In the genomic region with DNA sequence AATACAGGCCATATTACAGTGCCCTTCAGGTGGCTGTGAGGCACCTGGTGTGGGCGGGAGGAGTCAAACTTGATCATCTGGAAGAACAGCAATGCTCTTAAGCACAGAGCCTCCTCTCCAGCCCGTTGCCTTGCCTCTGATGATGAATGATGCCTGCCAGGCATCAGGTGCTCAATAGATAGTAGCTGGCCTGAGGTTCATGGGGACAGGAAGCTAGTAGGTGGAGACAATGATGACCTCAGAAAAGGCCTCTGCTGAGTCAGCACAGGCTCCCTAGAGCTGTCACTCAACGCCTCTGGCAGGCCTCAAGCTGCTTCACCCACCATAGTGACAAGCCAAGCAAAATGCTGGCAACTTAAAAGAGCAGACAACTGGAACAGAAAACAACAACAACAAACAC, we compare ENCODE assay signal across 19 mouse cellular contexts. TPM values are rescaled to one million over a fixed set of nuclear protein-coding genes. Genes with fewer than 3 reads are reported as not detected.
DNase-seq lines count a peak whose midpoint lies in the region; ATAC-seq and TF ChIP-seq lines count a peak whose summit lies in the region.
"Had no signal": no experiment of that assay in that cellular context is flagged by ENCODE, and none has a peak within 500 bp of the region (broad histone marks: within the 10 kb centered on the region; RNA-seq: fewer than 3 reads in every experiment).

No protein-coding gene starts in this region.

- no peaks in the 10 kb centered on the region for H3K27me3 ChIP-seq in embryonic facial prominence, embryonic 14.5 days (replicated peaks; ENCODE audit: control insufficient read depth, insufficient read depth, low read length)
- no peaks in the 10 kb centered on the region for H3K27me3 ChIP-seq in embryonic facial prominence, embryonic 10.5 days (replicated peaks; ENCODE audit: low read depth, poor library complexity, severe bottlenecking)
- H3K27me3 ChIP-seq in CH12.LX (replicated peaks): no peaks in the 10 kb centered on the region
- no peaks in the 10 kb centered on the region for H3K27me3 ChIP-seq in small intestine, adult 2 months (ENCODE audit: control insufficient read depth, insufficient read depth, low read length)
- H3K27me3 ChIP-seq: embryonic facial prominence, embryonic 13.5 days; forebrain, embryonic 13.5 days; hindbrain, embryonic 15.5 days; kidney, embryonic 15.5 days; liver, embryonic 15.5 days; midbrain, embryonic 15.5 days had no signal

- no peaks in the 10 kb centered on the region for H3K79me2 ChIP-seq in CH12.LX (replicated peaks; ENCODE audit: control insufficient read depth, extremely low read depth, insufficient read depth, poor library complexity, severe bottlenecking)

- H3K4me1 ChIP-seq in embryonic facial prominence, embryonic 14.5 days (ENCODE audit: control insufficient read depth, insufficient read depth, low read length): no peaks in the 10 kb centered on the region
- peaks cover 4% of the 10 kb centered on the region for H3K4me1 ChIP-seq in embryonic facial prominence, embryonic 10.5 days
- H3K4me1 ChIP-seq in CH12.LX (ENCODE audit: control insufficient read depth in 1 of 2, insufficient read depth in 2 of 2): peaks cover 3 to 11% of the 10 kb centered on the region in 2 experiments
- H3K4me1 ChIP-seq in small intestine, adult 2 months (ENCODE audit: control insufficient read depth, insufficient read depth, insufficient read length, low read length): peaks cover 5% of the 10 kb centered on the region; the same call in 1 of the 2 replicates
- H3K4me1 ChIP-seq: embryonic facial prominence, embryonic 13.5 days; forebrain, embryonic 13.5 days; hindbrain, embryonic 15.5 days; kidney, embryonic 15.5 days; liver, embryonic 15.5 days; midbrain, embryonic 15.5 days had no signal

- H3K9me3 ChIP-seq in embryonic facial prominence, embryonic 14.5 days (ENCODE audit: control insufficient read depth, low read length): no peaks in the 10 kb centered on the region
- no peaks in the 10 kb centered on the region for H3K9me3 ChIP-seq in embryonic facial prominence, embryonic 10.5 days
- no peaks in the 10 kb centered on the region for H3K9me3 ChIP-seq in CH12.LX (replicated peaks; ENCODE audit: low read length)
- H3K9me3 ChIP-seq: embryonic facial prominence, embryonic 13.5 days; forebrain, embryonic 13.5 days; hindbrain, embryonic 15.5 days; kidney, embryonic 15.5 days; liver, embryonic 15.5 days; midbrain, embryonic 15.5 days had no signal

- DNase-seq in embryonic facial prominence, embryonic 14.5 days (ENCODE audit: low spot score): peak; percentile 47
- DNase-seq in embryonic facial prominence, embryonic 10.5 days (ENCODE audit: low spot score): no peak
- DNase-seq in CH12.LX (ENCODE audit: extremely low read depth): peak; percentile 57
- DNase-seq in brain, adult 2 months (ENCODE audit: low read depth, low spot score): peak; percentile 3
- DNase-seq in cerebellum, adult 9-10 months: no peak
- no peak for DNase-seq in kidney, adult 8-10 months
- DNase-seq: cerebellum, postnatal 14 days; heart, adult 2 months; lung, postnatal 14 days; spleen, adult 18-20 months; thymus, postnatal 4 days had no signal

- ATAC-seq in embryonic facial prominence, embryonic 14.5 days (ENCODE audit: low read depth): peak; percentile 44
- ATAC-seq: forebrain, embryonic 13.5 days; midbrain, embryonic 15.5 days had no signal

- dilution Hi-C loops in CH12.LX (cut with MboI; ENCODE audit: extremely low pct_ligation_motif_present, extremely low pct_unique_long_range_greater_than_20kb, low sequenced_read_pairs): no loop called here

- no peak for TF ChIP-seq RAD21 in CH12.LX (IDR thresholded peaks at IDR 0.05; ENCODE audit: low read depth, low read length)

- no peak overlapping the region for H3K4me2 ChIP-seq in embryonic facial prominence, embryonic 14.5 days (ENCODE audit: low read depth, low read length)
- H3K4me2 ChIP-seq in CH12.LX (ENCODE audit: insufficient read depth, low read depth, poor library complexity, severe bottlenecking): no peak overlapping the region
- H3K4me2 ChIP-seq: embryonic facial prominence, embryonic 13.5 days; forebrain, embryonic 13.5 days; hindbrain, embryonic 15.5 days; kidney, embryonic 15.5 days; liver, embryonic 15.5 days; midbrain, embryonic 15.5 days had no signal

- TF ChIP-seq CTCF in CH12.LX (conservative IDR thresholded peaks at IDR 0.05 in 1 of 2, IDR thresholded peaks at IDR 0.05 in 1 of 2; ENCODE audit: low read depth in 2 of 2, low read length in 2 of 2): no peak
- TF ChIP-seq CTCF in small intestine, adult 2 months (IDR thresholded peaks at IDR 0.05; ENCODE audit: extremely low read depth, insufficient read length, insufficient replicate concordance, low read depth, low read length): no peak

- H3K27ac ChIP-seq in embryonic facial prominence, embryonic 14.5 days (replicated peaks; ENCODE audit: low read depth, low read length): no peak overlapping the region
- H3K27ac ChIP-seq in embryonic facial prominence, embryonic 10.5 days (replicated peaks): no peak overlapping the region
- H3K27ac ChIP-seq in CH12.LX (ENCODE audit: insufficient read depth, low read depth): no peak overlapping the region
- H3K27ac ChIP-seq in small intestine, adult 2 months (ENCODE audit: insufficient read depth, low read depth, low read length): peak overlapping the region; percentile 15; the same call in 1 of the 2 replicates
- H3K27ac ChIP-seq: embryonic facial prominence, embryonic 13.5 days; forebrain, embryonic 13.5 days; heart, adult 2 months; hindbrain, embryonic 15.5 days; kidney, embryonic 15.5 days; layer of hippocampus, adult 2 months; liver, embryonic 15.5 days; midbrain, embryonic 15.5 days had no signal

- TF ChIP-seq EP300 in CH12.LX (IDR thresholded peaks at IDR 0.05; ENCODE audit: low read length): no peak

- no peak for TF ChIP-seq POLR2A in CH12.LX (IDR thresholded peaks at IDR 0.05; ENCODE audit: low read depth, low read length)
- TF ChIP-seq POLR2A in small intestine, adult 2 months (IDR thresholded peaks at IDR 0.05; ENCODE audit: low read depth, low read length): no peak

- no peak overlapping the region for H3K9ac ChIP-seq in embryonic facial prominence, embryonic 14.5 days (ENCODE audit: low read depth, low read length)
- peak overlapping the region; percentile 38; the same call in 1 of the 2 replicates for H3K9ac ChIP-seq in CH12.LX (ENCODE audit: insufficient read depth, low read depth)
- H3K9ac ChIP-seq: embryonic facial prominence, embryonic 13.5 days; forebrain, embryonic 13.5 days; hindbrain, embryonic 15.5 days; kidney, embryonic 15.5 days; liver, embryonic 15.5 days; midbrain, embryonic 15.5 days had no signal

- no peak overlapping the region for H3K4me3 ChIP-seq in embryonic facial prominence, embryonic 14.5 days (ENCODE audit: low read depth, low read length)
- H3K4me3 ChIP-seq in embryonic facial prominence, embryonic 10.5 days: no peak overlapping the region
- H3K4me3 ChIP-seq in CH12.LX (replicated peaks in 1 of 3; ENCODE audit: low read depth in 2 of 3, low read length in 2 of 3, poor library complexity in 1 of 3): no peak overlapping the region
- H3K4me3 ChIP-seq in small intestine, adult 2 months (ENCODE audit: low read depth, low read length): no peak overlapping the region
- H3K4me3 ChIP-seq: embryonic facial prominence, embryonic 13.5 days; forebrain, embryonic 13.5 days; heart, adult 2 months; hindbrain, embryonic 15.5 days; kidney, embryonic 15.5 days; layer of hippocampus, adult 2 months; liver, embryonic 15.5 days; midbrain, embryonic 15.5 days had no signal

- WGBS in embryonic facial prominence, embryonic 14.5 days: 56% methylated on average over 3 of the region's 3 CpGs
- 63% methylated on average over 3 of the region's 3 CpGs for WGBS in embryonic facial prominence, embryonic 10.5 days
- WGBS in small intestine, adult 2 months: 41% methylated on average over 3 of the region's 3 CpGs

- no peaks in the 10 kb centered on the region for H3K36me3 ChIP-seq in embryonic facial prominence, embryonic 14.5 days (ENCODE audit: control insufficient read depth, insufficient read depth, low read length)
- H3K36me3 ChIP-seq in embryonic facial prominence, embryonic 10.5 days (replicated peaks): no peaks in the 10 kb centered on the region
- H3K36me3 ChIP-seq in CH12.LX (replicated peaks in 1 of 2; ENCODE audit: control insufficient read depth in 1 of 2, insufficient read depth in 1 of 2, low read length in 1 of 2): no peaks in the 10 kb centered on the region
- H3K36me3 ChIP-seq in small intestine, adult 2 months (ENCODE audit: control insufficient read depth, insufficient read depth, low read length): no peaks in the 10 kb centered on the region
- H3K36me3 ChIP-seq: embryonic facial prominence, embryonic 13.5 days; hindbrain, embryonic 15.5 days; kidney, embryonic 15.5 days; liver, embryonic 15.5 days; midbrain, embryonic 15.5 days had no signal

- in situ Hi-C loops in CH12.LX (cut with MboI; ENCODE audit: low pct_ligation_motif_present, low pct_unique_long_range_greater_than_20kb, low sequenced_read_pairs): no loop called here

TF ChIP-seq in CH12.LX, 34 proteins besides CTCF, POLR2A, EP300 and RAD21:
- TF ChIP-seq JUND (conservative IDR thresholded peaks at IDR 0.05; ENCODE audit: low read depth, low read length) (no peak), MAFK (IDR thresholded peaks at IDR 0.05; ENCODE audit: insufficient replicate concordance, low read length) (peak; percentile 99)

RNA-seq across cellular contexts. Expression of gene Zfp710, which starts 36.9 kb away (rescaled TPM):
- 14.2 and 14.3 TPM in 2 replicates for polyA plus RNA-seq in embryonic facial prominence, embryonic 14.5 days (2014; fragmentation: Nextera tagmentation; extraction: Ambion mirVana)
- 21.5 and 25.2 TPM in 2 replicates for polyA plus RNA-seq in embryonic facial prominence, embryonic 10.5 days (2016; fragmentation: Nextera tagmentation; extraction: Ambion mirVana)
- total RNA-seq in CH12.LX (2012; rRNA removed): 16.2 and 16.3 TPM in 2 replicates
- 6.1 and 7.6 TPM in 2 replicates for total RNA-seq in CH12.LX (2014; rRNA removed)
- 12.1 and 14.4 TPM in 2 replicates for polyA plus RNA-seq in CH12.LX (2012; ENCODE audit: insufficient read length, low read depth)
- polyA plus RNA-seq in small intestine, adult 2 months (2012; rRNA removed): 34.9 and 67.9 TPM in 2 replicates

RNA-seq across cellular contexts. Expression of gene Arpin, which starts 52.6 kb away (rescaled TPM):
- 22.1 and 23.6 TPM in 2 replicates for polyA plus RNA-seq in embryonic facial prominence, embryonic 14.5 days (2014; fragmentation: Nextera tagmentation; extraction: Ambion mirVana)
- 18.4 and 19.3 TPM in 2 replicates for polyA plus RNA-seq in embryonic facial prominence, embryonic 10.5 days (2016; fragmentation: Nextera tagmentation; extraction: Ambion mirVana)
- total RNA-seq in CH12.LX (2012; rRNA removed): not detected in 2 replicates
- total RNA-seq in CH12.LX (2014; rRNA removed): not detected in 2 replicates
- polyA plus RNA-seq in CH12.LX (2012; ENCODE audit: insufficient read length, low read depth): not detected in 2 replicates
- polyA plus RNA-seq in small intestine, adult 2 months (2012; rRNA removed): 21.3 and 23.2 TPM in 2 replicates

Comparison
In these comparisons a context has a peak if more than half of its experiments do, and no peak if none do; other contexts are left out.
1. DNase-seq: peak in embryonic facial prominence, embryonic 14.5 days (single experiment), CH12.LX (single experiment) and brain, adult 2 months (single experiment); none in embryonic facial prominence, embryonic 10.5 days (single experiment), cerebellum, adult 9-10 months (single experiment) and kidney, adult 8-10 months (0 of 2).
2. RNA of gene Arpin, which starts 52.6 kb away (polyA plus RNA-seq): 21.3 to 23.2 TPM in small intestine, adult 2 months, 22.1 to 23.6 TPM in embryonic facial prominence, embryonic 14.5 days and 18.4 to 19.3 TPM in embryonic facial prominence, embryonic 10.5 days; not detected in CH12.LX; every median in the first group is over 10 times any median in the second.